Mouse (Mus musculus): ENCODE data around the gene Swi5.

Swi5 gene

DNA sequence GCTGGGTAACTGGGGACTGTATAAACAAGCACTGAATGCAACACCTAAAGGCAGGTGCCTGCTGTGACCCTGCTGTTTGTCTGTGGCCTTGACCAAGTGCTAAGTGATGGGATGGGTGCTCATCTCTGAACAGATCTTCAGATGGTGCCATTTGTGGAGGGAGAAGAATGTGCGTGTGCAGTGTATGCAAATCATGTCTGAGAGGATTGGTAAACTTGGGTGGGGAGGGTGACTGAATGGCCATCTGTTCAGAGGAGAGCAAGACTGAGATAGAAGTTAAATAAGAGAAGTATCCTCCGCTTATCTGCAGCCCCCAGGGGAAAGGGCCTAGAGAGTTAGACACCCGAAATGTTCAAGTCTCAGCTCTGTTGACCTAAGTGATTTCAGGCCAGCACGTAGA lies 11.6 kb upstream of the Swi5 start:
- POLR2A ChIA-PET, result interaction anchor here in 3 of 4 experiments (0.6 to 2.1 kb wide), 5 partner anchors 9 to 13 kb away, joined by 3 to 11 read pairs (median 4); partner anchors contain the start of genes Golga2 (in 2 of the 3) and Swi5 (in 2 of the 3)
- CTCF ChIA-PET, result interaction anchor here in 1 of 4 experiments (1.2 kb wide), 1 partner anchor 105 kb away, joined by 3 read pairs; no protein-coding TSS in a partner anchor

DNA sequence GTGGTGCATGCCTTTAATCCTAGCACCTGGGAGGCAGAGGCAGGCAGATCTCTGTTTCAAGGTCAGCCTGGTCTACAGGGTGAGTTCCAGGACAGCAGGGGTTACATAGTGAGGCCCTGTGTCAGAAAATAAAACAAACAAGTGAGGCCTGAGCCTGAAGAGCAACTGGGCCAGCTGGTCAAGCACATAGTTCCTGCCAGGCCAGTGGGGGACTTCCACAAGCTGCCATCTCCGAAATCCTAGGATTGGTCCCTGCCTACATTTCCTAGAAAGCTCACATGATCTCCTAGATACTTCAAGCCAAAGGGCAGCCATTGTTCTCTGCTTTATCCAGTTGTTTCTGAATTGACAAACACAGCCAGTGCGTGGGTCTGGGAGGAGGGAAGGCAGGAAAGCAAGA lies 8.0 kb upstream of the Swi5 start:
- CTCF ChIA-PET, result interaction anchor here (0.6 to 3.5 kb wide), 8 partner anchors 8 to 103 kb away, joined by 3 to 18 read pairs (median 5); no protein-coding TSS in a partner anchor
- POLR2A ChIA-PET, result interaction anchor here in 3 of 4 experiments (0.9 to 2.4 kb wide), 4 partner anchors 8 to 31 kb away, joined by 3 to 7 read pairs (median 6); no protein-coding TSS in a partner anchor

DNA sequence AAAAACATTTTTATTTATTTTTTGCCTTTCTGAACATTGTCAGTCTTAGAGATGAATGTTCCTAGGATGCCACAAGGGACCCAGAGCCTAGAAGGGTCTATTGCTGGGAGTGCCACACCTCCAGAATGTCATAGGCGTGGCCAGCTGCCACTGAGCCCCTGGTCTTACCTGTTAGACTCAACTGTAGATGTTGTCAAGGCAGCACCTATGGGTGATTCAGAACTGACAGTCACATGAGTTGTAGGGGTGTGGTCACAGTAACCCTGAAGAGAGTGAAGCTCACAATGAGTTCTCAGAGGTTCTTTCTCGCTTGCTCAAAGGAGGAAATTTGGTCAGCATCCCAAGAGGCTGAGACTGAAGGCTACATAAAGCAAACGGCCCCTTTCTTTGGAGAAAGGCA lies 7.4 kb upstream of the Swi5 start:
- ChIA-PET POLR2A (interaction anchor here in 3 of 4 experiments (0.9 to 2.4 kb wide), 6 partner anchors 9 to 120 kb away, joined by 3 to 7 read pairs (median 4); no protein-coding TSS in a partner anchor), CTCF (interaction anchor here (0.8 to 3.5 kb wide), 6 partner anchors 9 to 13 kb away, joined by 3 to 18 read pairs (median 5); no protein-coding TSS in a partner anchor)

DNA sequence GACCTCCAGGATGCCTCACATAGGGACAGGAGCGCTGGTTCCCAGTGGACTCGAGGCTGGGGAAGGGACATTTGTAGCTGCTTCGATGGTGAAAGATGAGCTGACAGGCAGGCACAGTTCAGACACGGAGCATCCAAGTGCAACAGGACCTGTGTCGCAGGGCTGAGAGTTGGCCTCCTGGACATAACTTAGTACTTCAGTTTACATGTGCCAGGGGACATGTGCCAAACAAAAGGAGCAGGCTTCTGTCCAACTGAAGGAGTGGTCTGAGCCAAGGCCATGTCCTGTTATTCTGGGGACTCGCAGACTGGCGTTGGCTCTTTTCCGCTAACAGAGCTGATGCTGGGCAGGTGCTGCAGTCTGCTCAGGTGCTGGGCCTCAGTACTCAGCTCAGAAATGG lies 6.5 kb upstream of the Swi5 start:
- CTCF ChIA-PET, result interaction anchor here (0.5 to 3.5 kb wide), 9 partner anchors 10 to 329 kb away, joined by 3 to 18 read pairs (median 8); no protein-coding TSS in a partner anchor
- POLR2A ChIA-PET, result interaction anchor here in 2 of 4 experiments (0.8 to 2.4 kb wide), 8 partner anchors 10 to 120 kb away, joined by 3 to 7 read pairs (median 4); no protein-coding TSS in a partner anchor

DNA sequence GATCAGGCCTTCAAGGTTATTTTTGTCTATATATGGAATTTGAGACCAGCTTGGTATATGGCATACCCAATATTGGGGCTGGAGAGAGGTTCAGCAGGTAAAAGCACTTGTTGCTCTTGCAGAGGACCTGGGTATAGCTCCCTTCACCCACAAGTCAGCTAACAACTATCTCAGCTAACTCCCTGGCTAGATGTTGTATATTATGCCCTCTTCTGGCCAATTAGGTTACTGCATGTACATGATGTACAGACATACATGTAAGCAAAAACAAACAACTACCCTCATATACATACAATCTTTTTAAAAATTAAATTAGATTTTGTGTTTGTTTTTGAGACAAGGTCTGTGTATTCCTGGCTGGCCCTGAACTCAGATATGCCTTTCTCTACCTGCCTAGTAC lies 1.7 kb upstream of the Swi5 start:
- CTCF ChIA-PET, result interaction anchor here (0.5 to 2.4 kb wide), 25 partner anchors 9 to 218 kb away, joined by 3 to 26 read pairs (median 4); no protein-coding TSS in a partner anchor
- POLR2A ChIA-PET, result interaction anchor here (0.5 to 1.7 kb wide), 13 partner anchors 10 to 390 kb away, joined by 3 to 5 read pairs (median 3); no protein-coding TSS in a partner anchor

DNA sequence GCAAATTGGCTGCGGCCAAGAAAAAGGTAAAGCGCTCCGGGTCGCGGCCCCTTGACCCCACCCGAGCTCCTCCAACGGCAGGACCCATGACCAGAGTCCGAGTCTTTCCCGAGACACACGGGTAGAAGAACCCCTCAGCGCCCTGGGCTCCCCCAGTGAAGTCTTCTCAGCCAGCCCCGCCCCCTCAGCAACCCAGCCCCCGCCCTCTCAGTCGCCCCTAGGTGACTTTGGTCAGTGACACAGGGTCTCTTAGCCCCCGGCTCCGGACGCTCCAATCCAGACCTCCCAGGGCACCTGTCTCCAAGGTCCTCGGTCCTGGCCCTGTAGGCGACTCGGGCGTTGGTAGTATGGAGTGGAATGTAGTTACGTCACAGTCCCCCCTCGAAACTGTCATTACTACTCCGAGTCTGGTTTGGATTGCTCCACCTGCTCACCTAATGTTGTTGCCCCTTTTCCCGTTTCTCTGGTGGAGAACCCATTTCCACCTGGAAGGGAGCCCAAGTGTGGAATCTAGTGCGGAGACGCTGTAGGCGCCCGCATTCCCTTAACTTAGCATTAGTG lies 576 bp upstream of the Swi5 start:
- POLR2A ChIA-PET, result interaction anchor here (0.5 to 2.2 kb wide), 72 partner anchors 8 to 835 kb away, joined by 3 to 14 read pairs (median 4); partner anchors contain the start of genes Uck1 (in 2 of the 4), 1110008P14Rik (in 1 of the 4), Abl1 (in 1 of the 4) and Fam78a (in 1 of the 4)
- CTCF ChIA-PET, result interaction anchor here (0.8 to 2.4 kb wide), 24 partner anchors 9 to 200 kb away, joined by 3 to 16 read pairs (median 5); no protein-coding TSS in a partner anchor

DNA sequence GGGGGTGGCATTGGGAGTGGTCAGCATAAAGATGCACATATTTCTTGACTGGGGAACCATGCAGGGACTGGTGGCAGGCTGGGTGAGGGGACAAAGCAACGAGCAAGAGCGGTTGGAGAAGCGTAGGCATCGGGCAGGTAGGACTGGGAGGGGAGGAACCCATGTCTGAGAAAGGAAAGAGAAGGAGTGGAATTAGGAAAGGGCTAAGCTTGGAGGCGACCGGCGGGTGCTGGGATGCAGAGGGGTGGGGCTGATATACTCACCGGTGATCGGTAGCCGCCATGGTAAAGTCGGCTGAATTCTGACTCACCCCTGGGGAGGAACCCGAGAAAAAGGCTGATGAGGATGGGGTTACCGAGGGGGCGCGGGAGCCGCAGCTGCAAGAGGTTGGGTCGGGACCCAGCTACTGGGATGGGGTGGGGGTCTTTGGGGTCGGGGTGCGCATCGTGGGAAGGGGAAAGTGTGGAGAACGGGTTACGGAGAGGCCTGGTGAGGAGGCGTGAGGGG lies 488 bp downstream of the Swi5 start, which contains the start of gene Golga2:
TSS of gene Golga2 (plus strand) at position 51 of the 507 bp plus-strand sequence.
- ChIA-PET CTCF (interaction anchor here (0.6 to 2.4 kb wide), 20 partner anchors 10 to 199 kb away, joined by 3 to 16 read pairs (median 5); no protein-coding TSS in a partner anchor), POLR2A (interaction anchor here in 3 of 4 experiments (0.5 to 2.2 kb wide), 80 partner anchors 7 to 889 kb away, joined by 3 to 14 read pairs (median 4); partner anchors contain the start of genes Uck1 (in 2 of the 3), 1110008P14Rik (in 1 of the 3), Abl1 (in 1 of the 3) and Nup214 (in 1 of the 3))

DNA sequence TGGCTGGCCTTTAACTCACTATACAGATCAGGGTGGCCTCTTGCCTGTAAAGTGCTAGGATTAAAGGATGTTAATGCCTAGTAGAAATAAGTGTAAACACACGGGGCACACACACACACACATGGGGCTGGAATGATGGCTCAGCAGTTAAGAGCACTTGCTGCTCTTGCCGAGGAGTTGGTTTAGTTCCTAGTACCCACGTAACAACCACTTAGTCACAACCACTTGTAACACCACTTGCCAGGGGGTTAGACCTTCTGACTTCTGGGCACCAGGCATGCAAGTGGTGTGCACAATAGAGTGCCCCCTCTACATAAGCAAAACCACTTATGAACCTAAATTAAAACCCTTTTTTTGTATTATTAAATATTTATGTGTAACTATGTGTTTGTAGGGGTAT lies 3.9 kb downstream of the Swi5 start:
- CTCF ChIA-PET, result interaction anchor here in 2 of 4 experiments (1.6 to 2.2 kb wide), 2 partner anchors 150 kb away, joined by 7 to 8 read pairs; no protein-coding TSS in a partner anchor

DNA sequence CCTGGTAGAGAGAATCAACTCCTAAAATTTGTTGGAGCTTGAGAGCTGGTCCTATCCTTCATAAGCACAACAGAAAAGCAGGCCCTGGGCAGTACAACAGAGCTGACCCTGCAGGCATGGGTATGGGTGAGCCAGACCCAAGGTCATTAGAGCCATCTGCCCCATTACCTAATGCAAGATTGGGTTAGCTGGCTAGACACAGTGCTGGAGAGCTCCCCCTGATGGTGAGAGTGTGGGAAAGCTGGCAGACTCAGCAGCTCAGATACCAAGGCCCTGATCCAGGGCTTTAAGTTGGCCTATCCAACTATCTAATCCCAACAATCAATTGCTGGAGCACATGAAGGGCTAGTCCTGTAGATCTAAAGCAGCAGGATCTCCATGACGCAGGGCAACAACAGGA lies 5.1 kb downstream of the Swi5 start:
- ChIA-PET CTCF (interaction anchor here (0.5 to 2.5 kb wide), 52 partner anchors 10 to 504 kb away, joined by 3 to 27 read pairs (median 4); partner anchors contain the start of genes 1110008P14Rik (in 1 of the 4), Dnm1 (in 1 of the 4), Slc25a25 (in 1 of the 4) and Uck1 (in 1 of the 4)), POLR2A (interaction anchor here (0.5 to 2.2 kb wide), 30 partner anchors 10 to 1297 kb away, joined by 3 to 9 read pairs (median 3); no protein-coding TSS in a partner anchor)

More for the DNA sequence above, 3.9 kb downstream of the Swi5 start:
- POLR2A ChIA-PET, result interaction anchor here in 2 of 4 experiments (1.3 to 2.2 kb wide), 4 partner anchors 21 to 146 kb away, joined by 3 to 6 read pairs (median 5); no protein-coding TSS in a partner anchor

DNA sequence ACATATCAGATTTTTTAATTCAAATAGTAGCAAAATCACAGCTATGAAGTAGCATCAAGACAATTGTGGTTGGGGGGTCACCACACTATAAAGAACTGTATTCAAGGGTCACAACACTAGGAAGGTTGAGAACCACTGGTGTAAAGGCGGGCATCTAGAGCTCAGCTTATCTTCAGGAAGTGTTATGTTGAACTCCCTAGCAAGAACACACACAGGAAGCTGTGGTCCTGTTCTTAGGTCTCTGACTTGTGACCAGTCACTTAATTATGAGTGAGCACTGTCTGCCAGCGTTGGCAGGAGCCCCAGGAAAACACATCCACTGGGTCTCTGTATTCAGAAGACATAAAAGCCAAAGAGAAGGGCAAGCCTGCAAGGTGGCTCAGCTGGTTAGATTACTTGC lies 5.6 kb downstream of the Swi5 start:
- CTCF ChIA-PET, result interaction anchor here (0.5 to 2.5 kb wide), 46 partner anchors 9 to 223 kb away, joined by 3 to 27 read pairs (median 4); partner anchors contain the start of genes 1110008P14Rik (in 1 of the 4), Slc25a25 (in 1 of the 4) and Uck1 (in 1 of the 4)
- POLR2A ChIA-PET, result interaction anchor here (0.6 to 2.2 kb wide), 28 partner anchors 9 to 273 kb away, joined by 3 to 9 read pairs (median 3); no protein-coding TSS in a partner anchor

DNA sequence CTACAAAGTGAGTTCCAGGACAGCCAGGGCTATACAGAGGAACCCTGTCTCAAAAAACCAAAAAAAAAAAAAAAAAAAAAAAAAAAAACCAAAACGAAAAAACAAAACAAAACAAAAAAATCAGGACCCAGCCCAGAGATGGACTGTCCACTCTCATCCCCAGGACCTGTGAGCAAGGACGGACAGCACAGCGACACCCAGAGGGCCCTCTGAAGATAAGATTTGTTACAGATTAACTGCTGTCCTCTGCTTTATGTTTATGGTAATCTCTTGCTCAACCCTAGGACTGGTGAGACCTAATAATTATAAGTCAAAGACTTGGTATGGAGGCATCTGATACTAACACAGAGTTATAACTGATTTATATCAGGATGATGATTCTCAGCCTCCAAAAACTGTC lies 12.1 kb downstream of the Swi5 start:
- ChIA-PET CTCF (no interaction called here), POLR2A (interaction anchor here in 1 of 4 experiments (1.1 kb wide), 1 partner anchor 14 kb away, joined by 3 read pairs; no protein-coding TSS in a partner anchor)

DNA sequence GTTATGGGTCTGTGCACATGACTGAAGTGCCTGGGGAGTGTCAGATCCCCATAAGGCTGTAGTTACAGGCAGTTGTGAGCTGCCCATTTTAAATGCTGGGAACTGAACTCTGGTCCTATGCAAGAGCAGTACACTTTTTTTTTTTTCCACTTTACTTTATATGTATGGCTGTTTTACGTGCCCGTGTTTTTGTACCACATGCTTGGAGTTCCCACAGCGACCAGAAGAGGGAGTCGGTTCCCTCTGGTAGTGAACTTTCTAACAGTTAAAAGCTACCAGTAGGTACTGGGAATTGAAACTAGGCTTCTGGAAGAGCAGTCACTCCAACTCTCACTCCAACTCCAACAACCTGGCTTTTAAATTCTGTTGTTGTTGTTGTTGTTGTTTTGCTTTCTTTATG lies 27.2 kb downstream of the Swi5 start:
- CTCF ChIA-PET, result interaction anchor here (0.6 to 2.1 kb wide), 45 partner anchors 8 to 1996 kb away, joined by 3 to 27 read pairs (median 4); partner anchors contain the start of genes 1110008P14Rik (in 1 of the 4), Ciz1 (in 1 of the 4), St6galnac4 (in 1 of the 4) and Swi5 (in 1 of the 4)
- POLR2A ChIA-PET, result interaction anchor here (0.5 to 1.5 kb wide), 16 partner anchors 12 to 721 kb away, joined by 3 to 9 read pairs (median 3); partner anchors contain the start of genes Swi5 (in 2 of the 4), Golga2 (in 1 of the 4) and Slc2a8 (in 1 of the 4)

DNA sequence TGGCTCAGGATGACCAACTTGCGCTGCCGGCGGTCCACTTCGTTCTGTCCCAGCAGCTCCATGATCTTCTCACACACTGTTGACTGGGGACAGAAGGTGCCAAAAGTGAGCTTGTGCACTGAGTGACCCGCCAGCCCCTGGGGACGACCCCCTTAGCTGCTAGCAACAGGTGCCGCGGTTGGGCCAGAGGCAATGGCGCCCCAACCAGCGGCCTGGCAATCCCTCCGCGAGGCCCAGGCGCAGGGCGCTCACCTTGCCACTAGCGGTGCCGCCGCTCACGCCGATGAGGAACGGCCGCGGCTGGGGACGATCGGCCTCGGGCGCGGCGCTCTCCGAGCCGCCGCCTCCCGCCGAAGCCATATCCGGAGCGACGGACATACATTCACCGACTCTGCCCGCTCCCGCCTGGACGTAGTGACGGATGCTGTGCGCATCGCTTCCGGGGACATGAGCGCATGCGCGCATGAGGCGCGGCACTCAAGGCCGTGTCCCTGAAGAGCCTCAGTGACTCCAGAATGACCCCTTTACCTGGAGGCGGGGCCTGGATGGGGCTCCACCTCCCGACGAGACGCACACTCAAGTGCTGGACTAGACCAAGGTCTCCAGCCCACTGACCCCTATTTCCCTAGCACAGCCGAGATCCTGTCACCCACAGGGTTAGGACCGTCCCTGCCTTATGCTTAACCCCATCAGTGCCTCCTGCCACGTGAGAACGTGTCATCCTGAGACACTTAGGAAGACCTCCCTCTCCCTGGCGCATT lies 28.0 kb downstream of the Swi5 start, which contains the start of gene Uck1:
TSS of gene Uck1 (minus strand) at position 503 of the 761 bp plus-strand sequence.
- ChIA-PET CTCF (interaction anchor here (0.7 to 2.1 kb wide), 15 partner anchors 8 to 229 kb away, joined by 3 to 27 read pairs (median 4); partner anchors contain the start of gene 1110008P14Rik (in 1 of the 4)), POLR2A (interaction anchor here in 2 of 4 experiments (0.6 to 1.6 kb wide), 10 partner anchors 23 to 95 kb away, joined by 3 to 9 read pairs (median 4); partner anchors contain the start of genes Swi5 (in 2 of the 2) and Golga2 (in 1 of the 2))

DNA sequence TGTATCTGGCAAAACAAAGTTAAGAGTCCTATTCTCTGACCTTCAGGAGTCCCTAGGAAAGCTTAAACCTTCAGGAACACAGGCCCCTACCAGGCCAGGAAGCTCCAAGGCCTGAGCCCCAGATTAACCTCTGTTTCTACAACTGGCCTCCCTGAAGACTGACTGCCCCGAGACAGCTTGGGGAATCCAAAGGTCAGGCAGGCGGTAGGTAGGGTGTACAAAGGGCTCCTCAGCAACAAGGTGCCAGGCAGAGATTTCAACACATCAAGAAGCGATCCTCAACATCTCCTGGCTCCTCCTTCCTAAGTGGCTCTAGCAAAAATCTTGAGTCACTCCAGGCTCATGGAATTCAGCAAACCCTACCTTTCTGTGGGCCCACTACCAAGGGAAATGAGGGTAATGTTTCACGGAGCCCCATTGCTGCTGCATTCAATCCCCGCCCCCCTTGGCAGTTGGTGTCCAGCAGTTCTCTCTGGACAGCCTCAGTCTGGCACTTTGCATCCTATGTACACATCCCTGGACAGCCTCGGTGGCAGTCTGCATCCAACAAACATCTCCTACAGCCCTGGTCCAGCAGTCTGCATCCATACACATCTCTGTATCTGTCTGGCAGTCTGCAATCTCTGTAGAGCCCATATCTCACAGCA lies 28.9 kb downstream of the Swi5 start:
- ChIA-PET CTCF (interaction anchor here in 2 of 4 experiments (1.3 to 2.1 kb wide), 3 partner anchors 22 to 49 kb away, joined by 3 to 27 read pairs (median 4); no protein-coding TSS in a partner anchor), POLR2A (interaction anchor here in 2 of 4 experiments (0.9 to 1.6 kb wide), 6 partner anchors 22 to 94 kb away, joined by 3 to 4 read pairs (median 4); partner anchors contain the start of gene Swi5 (in 2 of the 2))

DNA sequence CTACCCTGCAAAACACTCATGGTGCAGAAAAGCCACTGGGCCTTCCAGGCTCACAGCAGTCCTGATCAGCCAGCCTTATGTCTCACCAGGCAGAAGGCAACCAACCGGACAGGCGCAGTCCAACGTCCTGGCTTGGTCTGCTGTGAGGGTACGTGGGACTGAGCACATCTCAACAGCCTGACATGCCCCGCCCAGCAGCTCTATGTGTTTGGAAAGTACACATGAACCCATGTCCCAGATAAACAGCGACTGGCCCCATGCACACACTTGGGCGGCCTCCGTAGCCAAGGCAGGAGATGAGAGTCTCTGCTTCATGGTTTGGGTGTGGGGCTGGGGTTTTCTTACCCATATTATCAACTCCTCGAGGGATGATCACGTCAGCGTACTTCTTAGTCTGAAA lies 31.6 kb downstream of the Swi5 start:
- CTCF ChIA-PET, result no interaction called here

DNA sequence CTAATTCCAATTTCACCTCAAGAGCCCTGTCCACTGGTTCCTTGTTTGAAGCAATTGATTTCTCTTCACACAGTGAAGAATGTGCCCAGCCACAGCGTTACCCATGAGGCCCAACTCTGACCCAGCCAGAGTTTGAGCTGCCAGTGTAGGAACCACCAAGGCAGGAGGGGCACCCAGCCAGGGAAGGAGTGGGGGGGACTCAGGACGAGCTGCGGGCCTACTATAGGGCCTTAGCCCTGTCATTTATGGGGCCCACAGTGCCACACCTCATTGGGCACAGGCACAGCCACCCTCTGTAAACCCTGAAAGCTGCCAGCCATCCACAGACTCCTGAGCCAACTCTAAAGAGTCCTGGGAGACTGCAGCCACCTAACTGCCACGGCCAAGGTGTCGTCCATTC lies 33.3 kb downstream of the Swi5 start:
- POLR2A ChIA-PET, result interaction anchor here (0.7 to 1.4 kb wide), 6 partner anchors 15 to 106 kb away, joined by 3 to 5 read pairs (median 3); no protein-coding TSS in a partner anchor
- CTCF ChIA-PET, result interaction anchor here in 1 of 4 experiments (1.4 kb wide), 1 partner anchor 28 kb away, joined by 3 read pairs; no protein-coding TSS in a partner anchor

More for the DNA sequence above, 31.6 kb downstream of the Swi5 start:
- POLR2A ChIA-PET, result interaction anchor here in 1 of 4 experiments (0.6 kb wide), 1 partner anchor 78 kb away, joined by 3 read pairs; no protein-coding TSS in a partner anchor
